Mouse (Mus musculus) thymus, postnatal 25 days (tissue): Measurements from ENCODE around the gene Tomt.
A peak's percentile ranks its signal among the peaks of the same experiment; 100 is the strongest.

Experiments
- DNase-seq: peaks from one replicate; pipeline ENCODE4 v3.0.0; 2022

The Tomt gene

DNA sequence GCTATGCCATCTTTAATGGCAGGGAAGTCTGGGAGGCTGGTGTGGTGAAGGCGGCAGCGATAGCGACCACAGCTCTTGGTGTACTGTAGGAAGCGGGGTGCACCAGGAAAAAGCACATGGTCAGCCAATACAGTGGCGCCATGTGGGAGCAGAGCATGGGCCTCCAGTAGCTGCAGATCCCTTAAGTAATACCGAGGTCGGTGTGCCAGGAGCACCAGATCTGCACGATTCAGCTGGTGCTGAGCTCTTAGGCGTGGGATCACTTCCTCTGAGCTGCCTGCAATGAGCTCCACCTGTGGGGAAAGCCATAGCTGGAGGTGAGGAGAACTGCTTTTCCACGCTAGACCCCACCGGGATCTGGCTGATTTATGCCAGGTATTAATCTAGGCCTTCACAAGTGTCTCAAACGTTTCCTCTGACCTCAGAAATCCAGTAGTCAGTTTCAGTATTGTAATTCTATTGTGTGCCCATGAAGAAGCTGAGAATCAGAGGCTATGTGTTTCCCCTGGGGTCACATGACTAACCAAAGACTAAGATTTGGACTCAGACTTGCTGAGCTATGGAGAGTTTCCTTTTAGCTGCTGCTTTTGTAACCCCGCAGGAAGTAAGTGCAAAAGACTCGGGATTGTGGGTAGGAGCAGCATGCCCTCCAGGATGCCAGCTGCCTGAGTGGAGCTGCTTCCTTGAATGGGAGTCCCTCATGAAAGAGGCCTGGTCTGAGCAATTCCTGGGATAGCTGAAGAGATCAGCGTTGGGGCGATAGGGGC is 5.6 kb downstream of the Tomt start:
- no peak for DNase-seq

DNA sequence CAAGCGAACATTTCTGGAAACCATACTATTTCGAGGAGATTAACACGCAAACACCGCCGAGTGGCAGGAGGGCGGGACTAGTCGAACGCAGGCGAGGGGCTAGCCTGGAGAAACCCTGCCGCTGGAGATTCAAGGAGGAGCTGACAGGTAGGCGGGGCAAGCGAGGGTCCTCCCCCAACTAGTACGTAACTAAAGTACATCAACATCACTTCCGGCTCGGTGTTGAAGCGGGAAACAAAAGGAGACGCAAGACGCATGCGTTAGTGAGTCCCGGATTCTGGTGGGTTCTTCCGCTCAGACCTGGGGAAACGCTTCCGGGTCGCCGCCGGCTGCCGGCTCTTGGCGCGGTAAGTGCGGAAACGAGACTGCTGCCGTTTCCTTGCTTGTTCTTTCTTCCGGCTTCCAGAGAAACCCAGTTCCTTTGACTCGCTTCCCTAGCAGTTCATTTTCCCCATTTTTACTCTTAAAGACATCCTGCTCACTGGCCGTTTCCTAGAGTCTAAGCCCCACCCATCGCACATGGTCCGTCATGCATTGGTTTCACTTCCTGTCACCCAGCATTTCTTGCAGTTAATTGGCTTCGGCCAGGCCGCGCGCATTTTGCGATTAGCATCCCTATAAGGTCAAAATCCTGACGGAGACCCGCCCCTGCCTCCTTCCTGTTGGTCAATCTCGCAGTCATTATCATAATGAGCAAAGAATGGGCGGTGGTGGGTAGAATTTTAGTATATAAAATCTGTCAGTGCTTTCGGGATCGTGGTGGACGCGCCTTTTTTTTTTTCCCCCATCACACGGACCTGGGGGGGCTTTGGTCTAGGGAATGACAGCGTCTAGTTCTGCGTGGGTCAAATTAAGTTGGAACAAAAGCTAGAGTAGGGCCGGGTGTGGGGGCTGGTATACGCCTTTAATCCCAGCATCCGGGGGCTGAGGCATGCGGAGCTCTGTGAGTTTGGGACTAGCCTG is 9.8 kb downstream of the Tomt start:
- peak; percentile 96 for DNase-seq

DNA sequence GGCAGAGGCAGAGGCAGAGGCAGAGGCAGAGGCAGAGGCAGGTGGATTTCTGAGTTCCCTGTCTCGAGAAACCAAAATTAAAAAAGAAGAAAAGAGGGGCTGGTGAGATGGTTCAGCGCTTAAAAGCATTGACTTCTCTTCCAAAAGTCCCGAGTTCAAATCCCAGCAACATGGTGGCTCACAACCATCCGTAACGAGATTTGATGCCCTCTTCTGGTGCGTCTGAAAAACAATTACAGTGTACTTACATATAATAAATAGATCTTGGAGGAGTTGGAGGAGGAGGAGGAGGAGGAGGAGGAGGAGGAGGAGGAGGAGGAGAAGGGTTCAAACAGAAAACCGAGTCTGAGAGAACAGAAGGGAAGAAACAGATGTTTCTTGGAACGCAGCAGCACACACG is 10.5 kb downstream of the Tomt start:
- DNase-seq = no peak

DNA sequence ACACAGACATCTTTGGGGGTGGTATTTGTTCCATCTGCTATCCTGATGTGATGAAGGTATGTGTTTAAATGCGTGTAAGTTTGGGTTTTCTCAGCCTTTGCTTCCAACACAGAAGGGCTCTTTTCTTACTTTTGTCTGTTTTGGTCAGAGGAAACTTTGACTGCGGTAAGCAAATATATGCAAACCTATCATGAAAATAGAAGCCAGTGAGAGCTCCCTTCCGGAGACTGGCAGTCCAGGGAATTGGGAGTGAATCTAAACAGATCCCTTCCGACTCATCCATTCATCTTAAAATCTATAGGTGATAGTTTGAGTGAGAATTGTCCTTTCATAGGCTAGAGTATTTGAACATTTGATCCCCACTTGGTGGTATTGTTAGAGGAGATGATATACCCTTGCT is 17.7 kb downstream of the Tomt start:
- no peak for DNase-seq

DNA sequence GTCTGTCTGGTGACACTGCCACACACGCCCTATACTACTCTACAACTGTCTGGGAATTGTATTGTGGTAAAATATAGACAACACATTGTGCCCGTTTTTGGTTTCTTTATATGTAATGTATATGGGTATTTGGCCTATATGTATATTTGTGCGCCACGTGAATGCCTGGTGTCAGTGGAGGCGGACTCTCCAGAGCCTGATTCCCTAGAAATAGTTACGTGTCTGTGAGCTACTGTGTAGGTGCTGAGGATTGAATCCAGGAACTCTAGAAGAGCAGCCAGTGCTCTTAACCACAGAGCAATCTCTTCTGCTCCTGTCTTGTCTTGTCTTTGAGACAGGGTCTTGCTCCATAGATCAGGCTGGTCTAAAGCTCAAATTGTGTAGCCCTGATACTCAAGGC is 19.9 kb downstream of the Tomt start:
- DNase-seq = no peak

DNA sequence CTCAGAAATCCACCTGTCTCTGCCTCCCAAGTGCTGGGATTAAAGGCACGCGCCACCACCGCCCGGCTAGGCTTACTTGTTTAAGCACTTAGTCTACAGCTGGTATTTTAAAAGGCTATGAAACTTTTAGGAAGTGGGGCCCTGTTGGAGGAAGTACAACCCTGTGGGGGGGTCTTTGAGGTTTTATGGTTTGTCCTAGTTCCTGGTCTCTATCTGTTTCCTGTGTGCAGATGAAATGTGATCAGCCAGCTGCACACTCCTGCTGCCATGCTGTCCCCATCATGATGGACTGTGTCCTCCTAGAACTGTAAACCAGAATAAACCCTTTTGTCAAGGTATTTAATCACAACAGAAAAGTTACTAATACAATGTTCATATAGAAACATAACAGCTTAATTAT is 22.0 kb downstream of the Tomt start:
- no peak for DNase-seq

DNA sequence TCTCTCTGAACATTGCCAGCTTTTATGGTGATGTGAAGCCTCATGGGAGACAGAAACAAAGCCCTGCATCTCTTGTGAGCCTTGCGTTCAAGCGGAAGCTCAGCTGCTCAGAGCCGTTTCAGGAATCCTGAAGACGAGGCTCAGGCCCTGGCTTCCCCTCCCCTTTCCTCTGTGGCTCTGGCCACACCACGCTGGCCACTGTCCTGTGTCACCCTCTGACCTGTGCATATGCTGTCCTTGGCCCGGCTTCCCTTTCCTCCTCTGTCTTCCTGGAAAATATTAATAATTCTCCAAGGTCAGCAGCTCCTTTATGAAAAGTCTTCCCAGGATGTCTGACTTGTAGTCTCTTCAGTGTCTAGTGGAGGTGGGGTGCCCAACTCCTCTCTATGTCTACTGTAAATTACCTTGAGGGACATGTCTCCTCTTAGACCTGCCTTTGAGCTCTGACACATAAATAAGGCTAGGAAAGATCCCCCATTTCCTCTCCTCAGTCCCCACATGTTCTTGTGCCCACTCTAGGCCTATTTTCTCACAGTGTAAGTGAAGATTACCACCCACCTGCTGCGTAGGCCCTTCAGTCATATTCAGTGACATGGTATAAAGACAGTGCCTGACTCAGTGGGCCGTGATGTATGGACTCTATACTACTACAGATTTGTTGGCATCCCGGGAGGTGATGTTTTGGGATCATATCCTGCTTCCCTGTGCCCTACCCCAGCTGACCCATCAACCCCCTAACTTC is 23.6 kb downstream of the Tomt start:
- DNase-seq = no peak

DNA sequence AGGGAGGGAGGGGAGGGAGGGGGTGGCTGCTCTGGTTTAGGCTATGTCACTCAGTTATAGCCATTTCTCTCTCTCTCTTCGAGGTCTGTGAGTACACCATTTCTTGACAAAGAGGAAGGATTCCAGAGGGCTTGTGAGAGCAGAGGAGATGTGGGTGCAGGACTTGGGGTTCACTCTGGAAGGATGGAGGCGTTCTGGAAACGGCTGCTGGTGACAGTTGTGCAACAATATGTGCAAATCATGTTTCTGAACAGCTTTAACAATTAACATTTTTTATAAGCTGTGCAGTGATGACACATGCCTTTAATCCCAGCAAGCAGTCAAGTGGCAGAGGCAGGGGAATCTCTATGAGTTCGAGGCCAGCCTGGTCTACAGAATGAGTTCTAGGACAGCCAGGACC is 25.3 kb downstream of the Tomt start:
- no peak for DNase-seq

DNA sequence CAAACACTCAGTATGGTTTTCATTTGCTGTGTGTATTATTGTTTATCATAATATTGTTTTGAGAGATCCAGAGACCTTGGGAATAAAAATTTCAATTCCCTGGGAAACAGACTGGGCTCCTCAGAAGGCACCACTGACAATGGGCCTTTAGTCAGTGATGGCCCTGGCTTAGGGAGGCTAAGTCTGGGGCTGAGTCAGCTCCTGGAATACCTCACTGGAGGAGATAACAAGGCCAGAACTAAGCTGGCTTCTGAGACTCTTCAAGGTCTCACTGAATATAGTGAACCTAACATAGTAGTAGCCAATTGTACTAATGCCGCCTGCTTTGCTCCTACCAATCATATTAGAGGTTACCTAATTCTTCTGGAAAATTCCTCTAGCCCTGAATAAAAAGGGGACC is 30.2 kb downstream of the Tomt start:
- DNase-seq = no peak

DNA sequence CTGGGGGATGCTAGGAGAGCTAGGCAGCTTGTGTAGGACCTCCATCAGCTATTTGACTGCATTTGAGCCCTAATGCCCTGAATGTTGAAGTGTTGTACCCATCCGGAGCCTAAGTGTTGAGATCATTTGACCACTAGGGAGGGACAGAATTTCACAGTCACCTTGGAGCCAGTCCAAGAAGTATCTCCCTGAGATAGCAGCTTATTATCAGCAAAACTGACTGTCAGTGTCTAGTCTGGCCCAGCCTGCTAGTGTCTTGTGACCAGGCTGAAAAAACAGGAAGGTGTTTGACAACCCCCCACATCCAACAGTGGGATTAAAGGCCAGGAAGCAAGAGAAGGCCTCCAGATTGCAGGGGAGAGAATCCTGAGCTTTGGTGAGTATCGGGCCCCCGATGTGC is 34.9 kb downstream of the Tomt start:
- DNase-seq = no peak

DNA sequence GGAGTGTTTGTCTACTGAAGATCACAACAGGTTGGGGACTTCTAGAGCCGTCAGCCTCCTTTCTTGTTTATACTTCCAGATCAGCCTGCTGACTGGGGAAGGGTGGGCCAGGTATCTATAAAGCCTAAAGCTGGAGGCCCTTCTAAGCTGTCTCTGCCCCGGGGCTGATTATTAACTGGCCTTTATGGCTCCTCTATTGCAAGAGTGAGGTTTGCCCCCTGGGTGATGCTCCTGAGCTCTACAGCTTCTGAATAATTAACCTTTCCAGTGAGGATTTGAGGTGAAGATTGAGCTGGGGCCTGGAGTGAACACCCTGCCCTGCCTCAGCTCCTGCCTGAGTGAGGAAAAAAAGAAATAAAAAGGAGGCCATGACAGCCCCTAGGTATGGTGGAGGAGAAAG is 35.5 kb downstream of the Tomt start, which contains the start of gene Folr1:
Folr1 (minus strand) TSS at position 160 of the 400 bp plus-strand sequence.
- DNase-seq = no peak

DNA sequence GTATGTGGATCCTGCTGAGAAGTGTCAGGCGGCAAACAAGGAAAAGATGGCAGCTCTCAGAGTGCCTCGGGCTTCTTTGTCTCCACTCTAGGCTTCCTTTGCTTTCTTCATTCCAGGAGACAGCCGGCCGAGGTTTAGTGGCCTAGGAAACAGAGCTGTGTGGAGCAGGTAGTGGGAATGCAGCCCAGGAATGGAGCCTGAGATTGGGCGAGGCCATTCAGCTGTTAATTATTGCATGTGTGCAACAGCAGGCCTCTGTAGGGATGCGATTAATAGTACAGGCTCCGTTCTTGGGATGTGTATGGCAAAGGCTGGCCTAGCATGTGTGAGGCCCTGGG is 37.0 kb downstream of the Tomt start:
- no peak for DNase-seq

DNA sequence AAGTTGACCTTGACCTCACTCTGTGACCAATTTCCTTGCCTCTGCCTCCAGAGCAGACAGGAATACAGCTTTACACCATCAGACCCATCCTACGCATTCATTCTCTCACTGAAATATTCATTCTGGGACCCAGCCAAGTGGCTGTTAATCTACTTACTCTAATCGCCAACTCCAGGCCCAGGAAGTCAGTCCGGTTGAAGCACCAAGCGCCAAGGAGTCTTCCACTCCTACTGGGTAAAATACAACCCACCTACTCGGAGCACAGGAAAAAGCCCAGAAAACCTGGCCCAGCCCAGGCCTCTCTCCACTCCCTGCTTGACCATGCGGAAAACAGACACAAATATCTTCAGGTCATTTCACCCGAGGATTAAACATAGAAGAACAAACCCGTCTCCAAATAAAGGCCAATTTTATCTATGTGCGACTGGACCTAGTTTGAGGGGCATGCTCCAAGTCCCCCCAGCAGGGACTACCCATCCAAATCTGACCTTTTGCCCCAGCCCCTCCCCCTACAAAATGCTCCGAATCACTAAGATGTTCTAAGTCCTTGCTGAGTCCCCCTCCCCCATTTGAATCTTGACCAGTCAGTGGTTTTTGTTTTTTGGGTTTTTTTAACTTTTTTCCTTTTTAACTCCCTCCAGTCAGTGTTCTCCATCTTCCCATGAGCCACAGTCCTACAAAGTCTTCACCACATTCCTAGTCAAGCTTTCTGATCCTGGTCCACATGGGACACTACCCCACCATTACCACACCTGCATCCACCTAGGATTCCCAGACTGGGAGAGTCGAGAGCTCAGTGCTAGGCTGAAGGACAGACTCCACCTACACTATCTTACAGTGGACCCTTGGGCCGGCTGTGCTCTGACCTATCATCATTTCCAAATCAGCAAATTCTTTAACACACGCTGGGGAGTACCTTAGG is 37.7 kb downstream of the Tomt start:
- DNase-seq = no peak

DNA sequence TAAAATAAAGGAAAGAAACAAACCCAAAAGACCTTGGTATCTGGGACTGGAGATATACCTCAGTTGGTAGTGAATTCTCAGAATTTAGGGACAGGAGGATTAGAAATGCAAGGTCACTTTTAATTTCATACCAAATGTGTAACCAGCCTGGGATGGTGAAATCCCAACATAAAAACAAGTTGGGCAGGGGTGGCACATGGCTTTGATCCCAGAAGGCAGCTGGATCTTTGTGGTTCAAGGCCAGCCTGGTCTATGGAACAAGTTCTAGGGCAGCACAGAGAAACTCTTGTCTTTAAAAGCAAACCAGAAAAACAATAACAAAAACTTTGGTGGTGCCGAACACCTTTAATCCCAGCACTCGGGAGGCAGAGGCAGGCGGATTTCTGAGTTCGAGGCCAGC is 38.7 kb downstream of the Tomt start:
- DNase-seq = no peak

DNA sequence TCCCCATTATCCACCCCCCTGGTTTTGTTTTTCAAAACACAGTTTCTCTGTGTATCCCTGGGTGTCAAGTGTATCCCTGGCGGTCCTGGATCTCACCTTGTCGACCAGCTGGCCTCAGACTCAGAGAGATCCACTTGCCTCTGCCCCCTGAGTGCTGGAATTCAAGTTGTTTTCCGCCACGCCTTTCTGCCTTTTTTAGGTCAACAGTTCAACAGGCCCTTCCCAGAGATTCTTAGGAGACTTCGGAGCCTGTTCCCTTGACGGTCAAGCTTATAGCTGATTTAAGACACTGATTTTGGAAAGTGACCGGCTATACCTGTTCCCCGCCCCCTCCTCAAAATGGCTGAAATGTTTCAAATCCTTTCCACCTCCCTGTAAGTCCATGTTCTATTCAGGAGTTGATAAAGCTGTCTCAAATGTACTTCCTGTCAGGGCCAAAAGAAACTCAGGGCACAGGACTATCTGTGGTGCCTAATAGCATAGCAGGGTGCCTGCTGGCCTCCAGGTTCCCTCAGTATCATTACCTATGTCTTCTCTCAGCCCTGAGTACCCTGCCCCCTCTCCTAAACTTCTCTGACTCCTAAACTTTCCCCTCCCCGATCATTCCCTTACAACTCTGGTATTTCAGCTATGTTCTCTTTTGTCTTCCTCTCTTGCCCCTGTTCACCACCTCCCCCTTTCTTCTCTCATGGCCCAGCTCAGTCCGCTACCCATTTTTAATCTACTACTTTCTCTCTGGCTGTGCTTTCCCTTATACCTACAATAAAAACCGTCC is 39.5 kb downstream of the Tomt start:
- DNase-seq = no peak

DNA sequence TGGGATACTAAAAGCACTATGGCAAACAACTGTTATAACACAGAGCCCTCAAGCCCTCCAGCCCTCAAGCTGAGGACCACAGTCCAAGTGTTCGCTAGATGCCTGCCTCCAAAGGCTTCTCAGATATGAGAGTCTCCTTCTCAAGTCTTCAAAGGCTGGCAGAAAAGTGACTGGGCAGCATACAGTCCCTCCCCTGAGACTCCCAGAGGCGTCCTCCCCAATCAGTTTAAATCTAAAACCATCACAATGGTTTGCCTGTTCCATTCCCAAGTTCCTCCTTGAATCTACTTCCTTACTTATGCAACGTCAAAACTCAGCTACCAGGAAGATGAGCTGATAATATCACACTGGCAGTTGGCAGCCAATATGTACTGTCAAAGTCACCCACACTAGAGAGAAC is 42.7 kb downstream of the Tomt start, which contains the start of gene Anapc15:
Anapc15 (plus strand) TSS at position 301 of the 400 bp plus-strand sequence.
- DNase-seq = no peak

DNA sequence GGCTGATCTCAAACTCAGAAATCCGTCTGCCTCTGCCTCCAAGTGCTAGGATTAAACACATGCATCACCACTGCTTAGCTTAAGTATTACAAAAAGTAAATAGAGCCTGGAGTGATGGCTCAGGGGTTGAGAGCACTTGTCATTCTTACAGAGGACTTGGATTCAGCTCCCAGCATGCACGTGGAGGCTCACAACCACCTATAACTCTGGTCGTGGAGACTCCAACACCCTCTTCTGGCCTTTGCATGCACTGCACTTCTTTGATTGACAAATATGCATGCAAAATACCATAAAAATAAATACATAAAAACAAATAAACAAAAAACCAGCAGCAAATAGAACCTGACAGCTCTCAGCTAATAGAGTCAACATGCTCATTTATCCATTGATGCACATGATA is 43.9 kb downstream of the Tomt start:
- no peak for DNase-seq

DNA sequence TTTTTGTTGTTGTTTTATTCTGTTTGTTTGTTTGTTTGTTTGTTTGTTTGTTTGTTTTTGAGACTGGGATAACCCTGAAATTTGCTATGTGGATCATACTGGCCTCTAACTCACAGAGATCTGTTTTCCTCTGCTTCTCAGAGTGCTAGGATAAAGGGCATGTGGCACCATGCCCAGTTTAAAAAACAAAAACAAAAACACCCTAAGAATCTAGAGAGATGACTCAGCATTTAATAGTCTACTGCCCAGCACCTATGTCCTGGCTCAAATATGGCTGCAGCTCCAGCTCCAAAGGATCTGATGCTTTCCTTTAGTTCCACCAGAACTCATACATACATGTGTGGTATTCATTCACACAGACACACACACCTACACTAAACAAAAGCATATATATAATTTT is 45.2 kb downstream of the Tomt start:
- no peak for DNase-seq

DNA sequence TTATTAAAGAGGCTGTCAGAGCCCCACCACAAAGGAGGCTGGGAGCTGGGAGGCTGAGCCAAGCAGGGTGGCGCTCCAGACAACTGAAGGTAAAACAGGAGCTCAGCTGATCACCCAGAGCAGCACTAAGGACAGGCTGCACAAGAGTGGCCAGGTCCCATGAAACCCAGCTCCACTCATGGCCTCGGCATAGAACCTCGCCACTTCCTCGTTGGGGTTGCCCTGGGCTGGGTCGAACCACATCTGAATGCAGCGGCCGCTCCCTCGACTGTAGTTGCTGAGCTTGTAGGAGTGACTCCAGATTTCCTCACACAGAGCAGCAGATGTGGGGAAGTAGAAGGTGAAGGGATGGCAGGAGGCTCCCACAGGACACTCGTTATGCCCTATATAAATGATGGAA is 47.8 kb downstream of the Tomt start:
- no peak for DNase-seq

DNA sequence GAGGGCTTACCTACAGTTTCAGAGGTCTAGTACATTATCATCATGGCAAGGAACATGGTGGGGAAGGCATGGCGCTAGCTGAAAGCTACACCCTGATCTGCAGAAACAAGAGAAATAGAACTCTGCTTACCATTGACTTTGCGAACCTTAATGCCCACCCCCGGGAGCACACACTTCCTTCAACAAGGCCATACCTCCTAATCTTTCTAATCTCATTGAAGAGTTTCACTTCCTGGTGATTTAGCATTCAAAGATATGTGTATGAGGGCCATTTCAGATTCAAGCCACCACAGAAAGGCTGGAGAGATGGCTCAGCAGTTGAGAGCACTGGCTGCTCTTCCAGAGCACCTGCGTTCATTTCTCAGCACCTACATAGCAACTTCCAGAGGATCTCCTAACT is 49.1 kb downstream of the Tomt start, which contains the start of gene Folr2:
Folr2 (minus strand) TSS at position 101 of the 400 bp plus-strand sequence.
- DNase-seq = no peak

DNA sequence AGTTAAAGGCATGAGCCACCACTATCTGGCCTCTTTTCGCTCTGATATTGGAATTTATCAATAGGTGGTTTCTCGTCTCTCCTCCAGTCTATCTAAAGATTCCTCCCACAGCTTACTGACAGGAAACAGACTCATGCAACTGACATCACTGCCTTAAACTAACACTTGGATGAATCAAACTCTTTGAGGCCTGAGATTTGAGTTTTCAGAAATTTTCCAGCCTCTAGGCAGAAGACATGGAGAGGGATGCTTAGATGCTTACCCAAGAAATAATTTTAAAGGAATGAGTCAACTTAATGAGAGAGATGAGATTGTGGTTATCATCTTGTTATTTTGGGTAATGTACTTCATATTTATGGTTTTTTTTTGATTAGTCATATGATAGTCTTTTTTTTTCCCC is 52.3 kb downstream of the Tomt start:
- DNase-seq = no peak
